Mouse (Mus musculus) activated CD4-positive, CD25-positive, alpha-beta regulatory T cell (primary cell): ENCODE measurements around the gene Gm614. TPM values are rescaled to one million over a fixed set of nuclear protein-coding genes. Genes with fewer than 3 reads are reported as not detected.

Source experiments
- polyA plus RNA-seq, 2 experiments: library from polyadenylated mRNA; unstranded; fragments of 100-300 nt; shearing (Covaris generic); gene quantifications; one replicate each; pipeline ENCODE4 v1.2.1; 2017

Gene Gm614
- polyA plus RNA-seq = 1 to 10 TPM; 2.3 to 4.0 TPM

DNA sequence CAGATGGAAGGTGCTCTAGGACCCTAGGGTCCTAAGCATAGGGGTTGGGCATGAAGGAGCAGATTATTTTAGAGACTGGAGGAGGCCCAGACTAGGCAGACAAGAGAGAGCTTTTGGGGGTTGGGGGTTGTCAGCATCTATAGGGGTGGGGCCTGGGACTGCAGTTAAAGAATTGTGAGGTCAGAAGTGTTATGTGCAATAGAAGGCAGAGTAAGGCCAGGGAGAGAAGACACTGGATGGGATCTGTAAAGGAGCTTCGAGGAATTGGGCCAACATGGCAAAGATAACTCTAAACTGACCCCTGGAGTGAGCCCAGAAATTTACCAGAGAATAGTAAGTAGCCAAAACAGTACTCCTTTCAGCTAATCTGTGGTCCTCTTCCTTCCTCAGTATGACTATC is at the start of gene Gm614:
Gene Gm614, minus strand, starts transcription at position 101 of the 400 bp plus-strand sequence.

GRCm38 (mm10) chrX:101299055-101299454 is 35.3 kb upstream of the Gm614 start, which contains the start of gene Nlgn3:
Gene Nlgn3 (plus strand): TSS chrX:101299168.

DNA sequence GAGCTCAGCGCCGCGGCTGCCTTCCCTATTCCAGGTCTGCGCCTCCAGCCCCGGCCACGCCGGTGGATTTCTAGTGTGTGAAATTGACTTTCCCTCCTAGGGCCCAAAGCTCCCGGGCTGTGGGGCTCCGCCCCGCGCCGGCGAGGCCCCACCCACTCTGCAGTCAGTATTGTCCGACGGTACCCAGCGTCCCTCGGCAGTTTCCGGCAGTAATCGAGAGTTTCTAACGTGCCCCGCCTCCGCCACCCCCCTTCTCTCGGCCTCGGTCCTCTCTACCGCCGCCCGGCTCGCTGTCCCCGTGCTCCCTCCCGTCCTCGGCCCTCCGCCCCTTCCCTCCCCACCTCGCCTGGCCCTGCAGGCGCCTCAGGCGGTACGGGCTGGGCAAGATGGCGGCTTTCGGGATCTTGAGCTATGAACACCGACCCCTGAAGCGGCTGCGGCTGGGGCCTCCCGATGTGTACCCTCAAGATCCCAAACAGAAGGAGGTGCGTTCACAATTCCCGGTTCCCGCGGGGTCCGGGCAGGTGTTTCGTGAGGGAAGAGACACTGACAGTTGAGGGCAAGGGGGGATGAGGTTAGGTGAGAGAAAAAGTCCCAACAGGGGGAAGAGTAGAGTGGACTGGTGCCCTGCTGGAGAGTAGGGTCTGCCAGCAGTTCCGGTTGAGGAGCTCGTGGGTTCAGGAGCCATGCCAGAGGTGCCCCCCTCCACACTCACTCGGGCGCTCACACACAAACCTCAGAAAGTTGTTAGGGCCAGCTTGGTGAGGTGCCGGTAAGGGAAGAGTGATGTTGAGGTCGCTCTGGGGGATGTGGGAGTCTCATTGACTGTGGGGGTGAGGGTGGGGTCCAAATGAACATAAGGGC is 10.3 kb upstream of the Gm614 start, which contains the start of gene Med12:
Gene Med12, plus strand, starts transcription at position 156 of the 864 bp plus-strand sequence.

DNA sequence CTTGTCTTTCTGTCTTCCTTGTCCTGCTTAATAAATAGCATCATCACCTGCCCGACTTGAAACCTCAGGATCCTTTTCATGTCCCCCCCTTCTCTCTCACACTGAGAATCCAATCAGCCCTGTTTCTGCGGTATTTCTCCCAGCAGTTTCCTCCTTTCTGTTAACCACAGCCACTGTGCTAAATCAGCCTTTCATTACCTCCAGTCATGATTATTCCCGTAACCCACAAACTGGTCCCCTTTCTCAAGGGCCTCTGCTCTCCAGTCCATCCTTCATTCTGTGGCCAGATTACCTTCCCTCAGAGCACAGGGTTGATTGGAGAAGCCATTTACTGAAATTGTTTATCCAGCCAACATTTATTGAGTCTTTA is 4.9 kb upstream of the Gm614 start, which contains the start of gene Gm20489:
Gene Gm20489, minus strand, starts transcription at position 269 of the 370 bp plus-strand sequence.

GRCm38 (mm10) chrX:101268025-101268754 is 4.4 kb upstream of the Gm614 start, which contains the start of gene Il2rg:
Gene Il2rg (minus strand): TSS chrX:101268255.

DNA sequence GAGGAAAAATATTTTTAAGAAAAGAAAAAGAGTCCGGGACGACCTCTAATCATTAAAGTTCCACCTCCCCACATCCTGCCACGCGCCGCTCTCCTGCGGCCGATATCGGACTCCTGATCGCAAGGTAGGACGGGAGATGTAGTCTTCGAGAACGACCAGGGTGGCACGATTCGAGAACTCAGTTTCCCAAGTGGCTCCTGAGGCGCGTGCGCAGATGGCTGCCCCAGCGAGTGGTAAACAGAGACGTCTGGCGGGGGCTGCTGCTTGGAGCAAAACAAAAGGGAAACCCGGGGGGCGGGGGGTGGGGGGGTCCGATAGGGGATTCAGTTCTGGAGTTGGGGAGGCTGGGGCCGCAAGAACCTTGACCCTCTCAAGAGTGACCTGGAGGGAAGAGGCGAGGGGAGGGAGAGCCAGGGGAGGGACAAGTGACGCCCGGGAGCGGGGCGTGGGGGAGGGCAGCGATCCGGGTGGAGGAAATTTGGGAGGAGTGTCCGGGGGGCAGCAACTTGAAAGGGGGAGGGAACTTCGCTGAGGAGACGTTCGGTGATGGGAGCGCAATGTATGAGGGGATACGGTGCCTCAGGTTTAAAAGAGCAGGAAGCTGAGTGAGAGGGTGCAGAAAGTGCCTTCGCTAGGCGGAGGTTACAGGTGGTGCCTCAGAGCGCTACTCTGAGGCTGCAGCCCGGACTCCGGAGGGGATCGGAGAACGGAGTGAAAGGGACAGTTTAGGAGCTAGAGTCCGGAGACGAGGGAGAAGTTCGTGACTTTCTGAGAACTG is 9.7 kb downstream of the Gm614 start, which contains the start of gene Foxo4:
Gene Foxo4, plus strand, starts transcription at position 577 of the 778 bp plus-strand sequence.

GRCm38 (mm10) chrX:101221834-101222795 is 41.7 kb downstream of the Gm614 start, which contains the start of gene Snx12:
Gene Snx12 (minus strand): TSS chrX:101222563.

Other genes starting within 250 kb of the Gm614 start
- not detected for gene Tex11, start 204.3 kb downstream of the Gm614 start, polyA plus RNA-seq
- not detected for gene Slc7a3, start 178.0 kb downstream of the Gm614 start, polyA plus RNA-seq
- 10 to 100 TPM; 49.0 to 62.8 TPM for gene Snx12, start 41.4 kb downstream of the Gm614 start, polyA plus RNA-seq
- gene Foxo4, start 9.5 kb downstream of the Gm614 start, polyA plus RNA-seq = 1 to 10 TPM; 2.2 TPM
- gene Il2rg, start 4.3 kb upstream of the Gm614 start, polyA plus RNA-seq = 1,000 to 10,000 TPM; 1,270 to 1,829 TPM
- gene Gm20489, start 5.0 kb upstream of the Gm614 start, polyA plus RNA-seq = not detected
- gene Med12, start 10.0 kb upstream of the Gm614 start, polyA plus RNA-seq = 10 to 100 TPM; 52.0 to 84.8 TPM
- gene Nlgn3, start 35.2 kb upstream of the Gm614 start, polyA plus RNA-seq = under 1 TPM in 1 of 2 experiments, not detected in 1; 0.28 TPM
- gene Gjb1, start 112.4 kb upstream of the Gm614 start, polyA plus RNA-seq = not detected
- gene Zmym3, start 156.9 kb upstream of the Gm614 start, polyA plus RNA-seq = 10 to 100 TPM; 14.0 to 15.8 TPM
- gene Nono, start 165.3 kb upstream of the Gm614 start, polyA plus RNA-seq = 100 to 1,000 TPM; 268 to 276 TPM
- gene Itgb1bp2, start 185.1 kb upstream of the Gm614 start, polyA plus RNA-seq = 1 to 10 TPM in 1 of 2 experiments, under 1 TPM in 1; 0.29 to 1.7 TPM